Mouse (Mus musculus): ENCODE measurements around the gene Fam163a. TPM values are rescaled to one million over a fixed set of nuclear protein-coding genes. Genes with fewer than 3 reads are reported as not detected.

Fam163a gene
- total RNA-seq, 2 experiments from 2014 or later, result not detected

DNA sequence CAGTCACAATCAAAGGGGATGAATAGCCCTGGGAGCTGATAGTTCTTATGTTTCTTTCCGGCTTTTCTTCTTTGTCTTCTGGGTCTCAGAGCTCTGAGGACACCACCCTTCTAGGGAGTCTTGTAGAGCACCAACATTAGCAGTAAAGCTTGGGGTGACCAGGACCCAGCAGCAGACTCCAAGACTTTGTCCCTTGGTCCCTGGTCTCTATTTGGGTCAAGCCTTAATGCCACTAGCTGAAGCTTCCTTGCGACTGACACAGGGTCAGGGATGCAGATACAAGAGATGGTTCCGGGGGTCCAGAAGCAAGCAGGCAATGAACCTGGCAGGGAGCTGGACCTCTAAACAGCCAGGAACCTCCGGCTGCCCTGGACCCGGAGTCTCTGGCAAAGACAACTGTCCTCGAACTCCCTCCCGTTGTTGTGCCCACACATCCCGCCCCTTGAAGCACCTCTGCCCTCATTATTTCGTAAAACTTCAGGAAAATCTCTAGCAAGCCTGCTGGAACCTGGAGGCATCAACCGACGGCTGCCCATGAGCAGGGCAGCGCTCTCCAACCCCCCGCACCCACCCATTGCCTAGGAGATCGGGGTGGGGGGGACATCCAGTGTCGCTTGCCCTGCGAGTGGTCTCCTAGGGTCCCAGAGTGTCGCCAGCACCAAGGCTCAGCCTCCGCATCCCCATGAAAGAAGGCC is 718 bp downstream of the Fam163a start:
- ATAC-seq (replicated peaks; ENCODE audit: poor library complexity, severe bottlenecking), result no peak

DNA sequence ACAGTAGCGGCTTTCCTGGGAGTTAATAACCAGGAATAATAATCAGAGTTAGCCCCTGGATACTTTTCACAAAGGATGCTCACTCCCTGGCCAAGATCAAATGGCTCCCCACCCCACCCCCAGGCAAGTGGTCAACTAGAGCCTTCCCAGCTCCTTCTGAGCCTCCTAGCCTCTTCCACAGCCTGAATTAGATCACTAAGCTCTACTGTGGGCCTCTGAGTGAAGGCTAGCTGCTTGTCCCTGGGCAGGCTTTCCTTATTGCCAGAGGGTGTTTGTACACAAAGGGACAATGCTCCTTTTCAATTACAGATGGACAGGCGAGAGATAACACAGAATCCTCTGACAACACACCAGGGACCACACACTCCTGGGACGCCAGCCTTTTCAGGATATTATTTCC is 2.2 kb downstream of the Fam163a start:
- ATAC-seq (replicated peaks; ENCODE audit: poor library complexity, severe bottlenecking), result no peak

DNA sequence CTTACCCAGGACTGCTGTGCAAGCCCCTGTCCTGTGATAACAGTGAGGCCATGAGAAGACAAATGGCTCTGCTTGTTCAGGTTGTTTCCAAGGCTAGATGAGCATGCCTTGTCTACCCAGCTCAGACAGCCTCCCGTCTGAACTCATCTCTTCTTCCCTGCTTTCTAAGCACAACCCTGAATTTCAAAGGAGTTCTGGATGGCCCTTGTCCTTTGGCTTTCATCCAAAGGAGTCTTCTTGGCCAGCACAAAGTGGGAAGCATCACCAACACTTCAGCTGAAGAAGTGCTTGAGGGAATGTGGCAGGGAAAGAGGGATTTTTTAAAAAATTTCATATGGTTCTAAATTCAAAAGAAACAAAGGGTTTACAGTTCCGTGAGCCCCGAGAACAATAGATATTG is 3.8 kb downstream of the Fam163a start:
- no peak for ATAC-seq (replicated peaks; ENCODE audit: poor library complexity, severe bottlenecking)

DNA sequence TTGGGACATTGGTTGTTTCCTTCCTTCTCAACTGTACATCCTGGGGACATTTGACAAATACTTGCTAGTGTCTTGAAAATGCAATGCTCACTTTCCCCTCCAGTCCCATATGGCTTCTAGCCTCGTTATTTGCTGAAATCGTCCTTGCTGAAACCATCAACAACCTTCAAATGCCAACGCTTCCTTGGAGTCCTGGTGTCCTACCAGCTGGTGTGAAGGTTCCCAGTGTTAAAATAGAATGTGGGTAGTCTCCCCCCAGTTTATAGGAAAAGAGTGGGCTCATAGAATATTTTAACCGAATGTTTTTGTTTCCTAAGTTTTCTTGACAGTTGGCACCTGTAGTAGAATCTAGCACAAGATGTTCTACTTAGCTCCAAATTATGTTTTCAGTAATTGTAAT is 7.2 kb downstream of the Fam163a start:
- ATAC-seq (replicated peaks; ENCODE audit: poor library complexity, severe bottlenecking), result no peak

- no peak for ATAC-seq (replicated peaks; ENCODE audit: poor library complexity, severe bottlenecking)
These were observed 11.5 kb downstream of the Fam163a start for GRCm38 (mm10) chr1:156193292-156193691.

DNA sequence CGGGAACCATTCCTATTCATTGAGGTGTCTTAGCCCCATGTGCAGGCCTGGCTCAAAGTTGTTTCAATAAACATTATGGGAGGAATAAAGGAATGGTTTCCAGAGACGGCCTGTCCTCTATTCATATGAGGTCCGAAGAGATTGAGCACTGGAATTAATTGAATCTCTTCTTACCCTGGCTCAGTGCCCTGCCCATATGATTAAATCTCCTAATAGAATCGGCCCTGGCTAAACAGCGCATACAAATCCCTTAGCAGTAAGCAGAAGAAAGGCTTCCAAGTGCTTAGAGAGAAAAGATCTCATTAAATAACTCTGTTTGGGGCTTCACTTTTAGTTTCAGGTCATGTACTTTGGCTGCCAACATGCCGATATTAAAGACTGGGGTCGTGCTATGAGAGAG is 12.0 kb downstream of the Fam163a start:
- ATAC-seq (replicated peaks; ENCODE audit: poor library complexity, severe bottlenecking), result no peak

DNA sequence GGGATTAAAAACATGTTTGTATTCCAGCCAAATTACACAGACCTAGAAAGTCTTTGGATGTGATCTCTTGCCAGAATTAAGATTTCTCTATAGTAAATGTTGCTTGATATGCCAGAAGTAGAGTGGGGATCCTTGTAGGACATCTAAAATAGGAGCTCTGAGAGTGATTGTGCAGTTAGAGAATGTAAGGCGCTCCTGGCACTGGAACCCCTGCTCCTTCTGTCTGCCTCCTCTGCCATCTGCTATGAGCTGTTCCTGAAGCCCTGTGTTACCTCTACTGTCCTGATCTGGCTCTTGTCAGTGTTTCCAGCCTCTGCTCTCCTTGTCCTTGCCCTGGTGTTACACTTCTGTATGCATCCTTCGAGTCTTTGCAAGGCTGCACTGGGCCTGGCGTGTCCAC is 18.2 kb downstream of the Fam163a start:
- no peak for ATAC-seq (replicated peaks; ENCODE audit: poor library complexity, severe bottlenecking)

DNA sequence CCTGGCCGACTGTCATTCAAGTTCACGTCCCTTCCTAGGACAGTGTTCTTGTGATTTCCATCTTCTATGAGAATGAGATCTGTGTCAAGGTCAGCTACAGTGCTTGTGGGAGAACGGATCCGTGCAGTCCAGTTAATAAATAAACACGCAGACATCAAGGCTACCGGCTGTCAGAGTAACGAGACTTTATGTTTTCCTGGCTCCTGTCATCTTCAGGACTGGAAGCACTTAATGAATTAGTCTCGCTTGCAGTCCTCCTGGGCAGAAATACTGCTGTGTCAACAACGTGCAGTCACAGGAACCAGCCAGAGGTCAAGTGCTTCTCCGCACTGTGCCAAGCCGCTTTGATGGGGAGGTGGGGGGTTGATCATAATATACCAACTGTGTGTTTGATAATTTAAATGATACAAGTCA is 20.7 kb downstream of the Fam163a start:
- ATAC-seq (replicated peaks; ENCODE audit: poor library complexity, severe bottlenecking), result no peak

DNA sequence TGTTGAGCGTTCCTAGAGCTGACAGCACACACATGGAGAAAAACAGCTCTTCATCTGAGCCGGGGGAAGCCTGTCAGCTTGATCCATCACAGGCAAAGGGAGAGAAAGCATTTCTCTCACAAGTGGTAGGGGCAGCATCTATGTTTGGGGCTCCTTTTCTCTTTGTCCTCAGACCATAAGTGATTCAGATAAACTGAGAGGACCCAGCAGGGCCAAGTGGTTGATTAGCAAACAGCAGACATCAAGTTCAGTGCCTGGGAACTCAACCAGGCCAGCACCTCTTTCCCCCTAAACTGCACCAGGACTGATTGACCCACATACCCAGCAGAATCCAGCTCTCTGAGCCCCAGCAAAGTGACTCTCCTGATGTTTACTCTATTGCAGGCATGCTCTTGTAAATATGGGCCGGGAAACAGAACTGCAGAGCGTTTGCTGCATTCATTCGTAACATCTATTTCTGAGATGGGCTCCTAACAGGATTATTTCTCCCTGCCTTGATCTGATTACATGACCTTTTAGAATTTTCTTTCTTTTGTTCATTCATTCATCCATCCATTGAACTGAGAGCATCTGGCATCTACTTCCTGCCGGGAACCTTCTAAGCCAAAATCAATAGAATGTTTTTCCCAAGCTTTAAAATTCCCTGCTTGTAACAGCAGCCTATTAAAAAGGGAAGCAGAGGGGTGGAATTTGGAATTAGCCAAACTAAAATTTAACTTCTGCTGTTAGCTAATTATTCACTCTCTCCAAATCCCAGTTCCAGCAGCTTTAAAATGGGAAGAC is 21.5 kb downstream of the Fam163a start:
- no peak for ATAC-seq (replicated peaks; ENCODE audit: poor library complexity, severe bottlenecking)

DNA sequence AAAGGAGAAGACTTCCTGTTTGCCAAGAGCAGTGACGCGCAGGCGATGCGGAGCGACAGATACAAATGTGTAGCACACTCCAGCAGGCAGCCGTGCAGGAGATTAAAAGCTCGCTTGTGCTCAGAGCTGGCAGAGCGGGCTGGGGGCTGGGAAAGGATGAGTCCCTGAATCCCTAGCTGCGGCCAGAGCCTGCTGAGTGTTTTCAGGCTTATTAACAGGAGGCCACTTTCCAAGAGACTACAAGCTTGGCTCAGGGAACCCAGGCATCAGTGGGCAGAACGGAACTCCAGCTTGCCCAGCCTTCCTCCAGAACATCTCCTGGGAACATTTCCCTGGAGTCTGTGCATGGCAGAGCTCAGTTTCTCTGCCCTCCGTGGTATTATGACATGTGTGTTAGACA is 25.0 kb downstream of the Fam163a start:
- no peak for ATAC-seq (replicated peaks; ENCODE audit: poor library complexity, severe bottlenecking)

DNA sequence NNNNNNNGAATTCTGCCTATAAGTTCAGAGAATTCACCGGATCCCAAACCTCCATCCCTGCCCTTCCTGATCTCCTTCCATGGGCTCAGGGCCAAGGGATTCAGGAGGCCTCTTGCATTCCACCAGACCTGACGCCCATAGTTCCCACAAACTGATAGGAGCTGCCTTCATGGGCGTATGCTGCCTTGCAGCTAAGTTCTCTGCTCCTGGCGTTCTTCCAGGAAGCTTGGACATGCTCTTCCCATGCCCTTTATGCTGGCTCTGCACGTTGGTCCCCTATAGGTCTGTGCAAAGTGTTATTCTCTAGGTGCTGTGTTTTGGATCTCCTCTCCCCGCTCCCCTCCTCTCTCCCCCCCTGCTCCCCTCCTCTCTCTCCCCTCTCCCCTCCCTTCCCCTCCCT is 36.1 kb downstream of the Fam163a start:
- ATAC-seq (replicated peaks; ENCODE audit: poor library complexity, severe bottlenecking), result no peak

GRCm38 (mm10) chr1:156116770-156117169 is 88.1 kb downstream of the Fam163a start:
- ATAC-seq (replicated peaks; ENCODE audit: poor library complexity, severe bottlenecking), result no peak

GRCm38 (mm10) chr1:156113884-156114499 is 90.8 kb downstream of the Fam163a start:
- no peak for ATAC-seq (replicated peaks; ENCODE audit: poor library complexity, severe bottlenecking)

GRCm38 (mm10) chr1:156112142-156112541 is 92.7 kb downstream of the Fam163a start:
- ATAC-seq (replicated peaks; ENCODE audit: poor library complexity, severe bottlenecking), result no peak

DNA sequence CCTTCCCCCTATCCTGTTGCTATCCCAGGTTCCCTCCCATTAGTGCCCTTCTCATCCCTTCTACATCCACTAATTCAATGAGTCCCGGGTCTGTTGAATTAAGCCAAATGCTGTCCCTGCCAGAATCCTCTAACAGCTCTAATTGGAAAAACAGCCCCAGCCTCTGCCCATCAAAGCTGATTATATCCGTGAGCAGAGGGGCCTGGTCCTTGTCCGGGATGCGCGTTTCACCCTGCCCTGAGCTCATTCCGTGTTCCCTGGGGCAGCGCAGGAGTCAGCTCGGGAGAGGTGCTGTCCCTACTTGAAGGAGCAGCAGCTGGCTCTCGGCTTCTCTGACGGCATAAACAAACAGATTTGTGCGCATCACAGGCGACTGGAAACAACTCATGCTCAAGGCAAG is 93.1 kb downstream of the Fam163a start:
- no peak for ATAC-seq (replicated peaks; ENCODE audit: poor library complexity, severe bottlenecking)

GRCm38 (mm10) chr1:156111090-156111489 is 93.7 kb downstream of the Fam163a start:
- ATAC-seq (replicated peaks; ENCODE audit: poor library complexity, severe bottlenecking), result no peak

- ATAC-seq (replicated peaks; ENCODE audit: poor library complexity, severe bottlenecking), result no peak
These were observed 96.4 kb downstream of the Fam163a start for GRCm38 (mm10) chr1:156108400-156108799.

DNA sequence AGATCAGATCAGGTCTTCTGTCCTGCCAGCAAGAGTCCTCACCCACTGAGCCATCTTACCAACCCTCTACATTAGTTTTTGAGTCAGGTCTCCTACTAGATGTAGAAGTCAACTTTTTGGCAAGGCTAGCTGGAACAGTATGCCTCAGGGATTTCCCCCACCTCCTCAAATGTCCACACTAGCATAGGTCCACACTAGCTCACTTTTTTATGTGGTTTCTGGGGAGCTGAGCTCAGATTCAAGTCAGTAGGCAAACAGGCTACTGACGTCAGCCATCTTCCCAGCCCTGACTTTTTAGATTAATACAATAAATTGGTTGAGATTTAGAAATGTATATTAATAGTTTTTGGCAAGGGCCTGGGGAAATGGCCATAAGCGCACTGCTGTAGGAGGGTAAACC is 97.4 kb downstream of the Fam163a start:
- ATAC-seq (replicated peaks; ENCODE audit: poor library complexity, severe bottlenecking), result no peak

DNA sequence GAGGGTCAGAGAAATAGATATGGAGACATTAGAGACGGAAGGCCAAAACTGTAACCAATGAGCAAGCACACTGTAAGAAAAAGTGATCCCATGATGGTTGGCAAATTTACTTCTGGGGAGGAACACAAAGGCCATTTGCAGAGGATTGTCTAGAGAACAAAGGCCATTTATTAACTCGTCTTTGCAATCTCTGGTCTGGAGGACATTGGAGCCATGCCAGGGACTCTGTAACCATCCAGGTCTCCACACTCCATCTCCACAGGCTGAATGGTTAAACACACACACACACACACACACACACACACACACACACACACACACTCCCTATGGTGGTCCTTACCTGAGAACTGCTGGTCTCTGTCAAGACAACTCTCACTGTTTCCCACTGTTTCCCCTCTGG is 99.4 kb downstream of the Fam163a start:
- no peak for ATAC-seq (replicated peaks; ENCODE audit: poor library complexity, severe bottlenecking)

GRCm38 (mm10) chr1:156103763-156104162 is 101.1 kb downstream of the Fam163a start:
- ATAC-seq (replicated peaks; ENCODE audit: poor library complexity, severe bottlenecking), result no peak

GRCm38 (mm10) chr1:156091811-156092210 is 113.0 kb downstream of the Fam163a start:
- no peak for ATAC-seq (replicated peaks; ENCODE audit: poor library complexity, severe bottlenecking)

DNA sequence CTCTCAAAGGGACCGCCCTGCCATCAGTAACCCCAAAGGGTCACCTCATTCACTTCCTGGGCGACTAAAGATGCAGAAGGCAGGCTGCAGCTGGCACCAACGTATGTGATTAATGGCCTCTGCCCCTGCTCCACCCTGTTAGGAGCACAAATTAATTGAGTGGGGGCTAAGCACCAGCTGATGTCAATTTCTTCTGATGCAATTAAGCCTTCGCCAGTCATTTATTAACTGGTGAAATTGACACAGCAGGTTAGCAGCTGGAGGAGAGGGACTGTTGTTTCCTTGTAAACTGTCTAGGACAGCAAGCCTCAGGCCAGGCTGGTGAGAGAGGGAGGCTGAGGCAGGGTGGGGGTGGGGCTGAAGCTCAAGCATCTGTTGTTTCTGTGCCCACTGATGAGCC is 114.8 kb downstream of the Fam163a start:
- no peak for ATAC-seq (replicated peaks; ENCODE audit: poor library complexity, severe bottlenecking)

All from granulocyte monocyte progenitor cell, adult 5-6 weeks (primary cell).